Mouse (Mus musculus) adrenal gland, adult 8-10 months (tissue): Measurements from ENCODE around the gene Pla2g12a. TPM values are rescaled to one million over a fixed set of nuclear protein-coding genes. Genes with fewer than 3 reads are reported as not detected.

Source experiments
- DNase-seq: peaks from one replicate; pipeline ENCODE4 v3.0.0; 2022
- total RNA-seq, 4 experiments: library from RNA; stranded (reverse); gene quantifications; 2 replicates each; pipeline ENCODE4 v1.2.4; 2022

The Pla2g12a gene
- 10 to 100 TPM; 38.3 to 48.4 (median 42.9) TPM for total RNA-seq

GRCm38 (mm10) chr3:129878405-129879021 lies at the start of gene Pla2g12a:
Gene Pla2g12a, plus strand, starts transcription at chr3:129878606.
- DNase-seq, result peak; percentile 84

- DNase-seq, result no peak
Measured at GRCm38 (mm10) chr3:129830626-129831025, 47.8 kb upstream of the Pla2g12a start.

GRCm38 (mm10) chr3:129831035-129831568 lies 47.3 kb upstream of the Pla2g12a start, which contains the start of gene Gar1:
Gene Gar1, minus strand, starts transcription at chr3:129831396.
- DNase-seq, result peak; percentile 93

GRCm38 (mm10) chr3:129835388-129835934 lies 42.9 kb upstream of the Pla2g12a start, which contains the start of gene Cfi:
Gene Cfi, plus strand, starts transcription at chr3:129835884.
- no peak for DNase-seq

- no peak for DNase-seq
Measured at GRCm38 (mm10) chr3:129836051-129836697, 42.2 kb upstream of the Pla2g12a start.

GRCm38 (mm10) chr3:129836965-129837364 lies 41.4 kb upstream of the Pla2g12a start:
- DNase-seq, result no peak

- DNase-seq, result no peak
Measured at GRCm38 (mm10) chr3:129838017-129838416, 40.4 kb upstream of the Pla2g12a start.

GRCm38 (mm10) chr3:129845868-129846267 lies 32.5 kb upstream of the Pla2g12a start:
- DNase-seq, result no peak

- DNase-seq, result no peak
Measured at GRCm38 (mm10) chr3:129846846-129847245, 31.6 kb upstream of the Pla2g12a start.

- no peak for DNase-seq
Measured at GRCm38 (mm10) chr3:129862592-129862991, 15.8 kb upstream of the Pla2g12a start.

GRCm38 (mm10) chr3:129863698-129864097 lies 14.7 kb upstream of the Pla2g12a start:
- peak; percentile 25 for DNase-seq

GRCm38 (mm10) chr3:129877327-129877726 lies 1.1 kb upstream of the Pla2g12a start:
- DNase-seq, result no peak

- DNase-seq, result peak; percentile 60
Measured at GRCm38 (mm10) chr3:129879131-129879757, 838 bp downstream of the Pla2g12a start.

- no peak for DNase-seq
Measured at GRCm38 (mm10) chr3:129879913-129880312, 1.5 kb downstream of the Pla2g12a start.

- no peak for DNase-seq
Measured at GRCm38 (mm10) chr3:129880925-129881593, 2.7 kb downstream of the Pla2g12a start.

GRCm38 (mm10) chr3:129885577-129885976 lies 7.2 kb downstream of the Pla2g12a start:
- no peak for DNase-seq

- no peak for DNase-seq
Measured at GRCm38 (mm10) chr3:129886430-129886829, 8.0 kb downstream of the Pla2g12a start.

- no peak for DNase-seq
Measured at GRCm38 (mm10) chr3:129887779-129888517, 9.5 kb downstream of the Pla2g12a start.

- no peak for DNase-seq
Measured at GRCm38 (mm10) chr3:129892003-129892402, 13.6 kb downstream of the Pla2g12a start.

- no peak for DNase-seq
Measured at GRCm38 (mm10) chr3:129893143-129893542, 14.7 kb downstream of the Pla2g12a start.

GRCm38 (mm10) chr3:129896591-129896990 lies 18.2 kb downstream of the Pla2g12a start:
- DNase-seq, result no peak

GRCm38 (mm10) chr3:129898886-129899285 lies 20.5 kb downstream of the Pla2g12a start:
- DNase-seq, result no peak
